Mouse (Mus musculus) hindbrain, embryonic 10.5 days (tissue): ENCODE results near the gene Gm15127. TPM values are rescaled to one million over a fixed set of nuclear protein-coding genes. Genes with fewer than 3 reads are reported as not detected.
"Not testable (repeated sequence)": the region's sequence is repeated elsewhere in the genome, so short reads cannot be mapped to it uniquely, and the experiment has no call there.

Experiments used
- DNase-seq: peaks from one replicate; pipeline ENCODE4 v3.0.0-alpha.2; 2017; ENCODE audit warnings: low spot score
- H3K27ac ChIP-seq: fragments of 300-500 bp; sonication (generic); 2 replicates; pipeline ENCODE4 v1.5.1; 2016; ENCODE audit warnings: mild to moderate bottlenecking, moderate library complexity
- H3K27me3 ChIP-seq: fragments of 300-500 bp; sonication (generic); 2 replicates; pipeline ENCODE4 v1.6.1; 2016; ENCODE audit warnings: mild to moderate bottlenecking; ENCODE audit not compliant: poor library complexity, insufficient read depth, severe bottlenecking
- H3K36me3 ChIP-seq: fragments of 300-500 bp; sonication (generic); 2 replicates; pipeline ENCODE4 v1.6.1; 2016; ENCODE audit warnings: mild to moderate bottlenecking, moderate library complexity
- H3K4me1 ChIP-seq: fragments of 300-500 bp; sonication (generic); replicated peaks from 2 replicates; pipeline ENCODE4 v1.6.1; 2016; ENCODE audit warnings: mild to moderate bottlenecking
- H3K4me3 ChIP-seq: fragments of 300-500 bp; sonication (generic); 2 replicates; pipeline ENCODE4 v1.5.1; 2016; ENCODE audit warnings: mild to moderate bottlenecking, moderate library complexity
- H3K9me3 ChIP-seq: fragments of 300-500 bp; sonication (generic); 2 replicates; pipeline ENCODE4 v1.6.1; 2016; ENCODE audit warnings: mild to moderate bottlenecking, moderate library complexity
- WGBS: fragments of 180-500 bp; shearing (Covaris S2); methylation state at CpG from one replicate; pipeline ENCODE4 v1.1.7; 2016; 5-methylcytosine and 5-hydroxymethylcytosine counted together
- polyA plus RNA-seq: library from polyadenylated mRNA; unstranded; fragments of >200 nt; fragmentation: Nextera tagmentation; extraction: Ambion mirVana; gene quantifications from 2 replicates; pipeline ENCODE4 v1.2.1, GENCODE M21; 2016

Gm15127 gene
- not detected in 2 replicates for polyA plus RNA-seq

- not testable (repeated sequence) for DNase-seq, H3K4me1 ChIP-seq, H3K27me3 ChIP-seq, H3K36me3 ChIP-seq, H3K9me3 ChIP-seq, H3K27ac ChIP-seq, H3K4me3 ChIP-seq
- WGBS = 77% methylated on average over 3 of the region's 4 CpGs
These were observed at the start of gene Gm15127 for GRCm38 (mm10) chrX:148663298-148663697. TSS of gene Gm15127 (plus strand) at chrX:148663598.

GRCm38 (mm10) chrX:148615053-148615452, 48.3 kb upstream of the Gm15127 start, which contains the start of gene Gm8334:
TSS of gene Gm8334 (minus strand) at chrX:148615153.
- WGBS = 90% methylated on average over 4 of the region's 7 CpGs

GRCm38 (mm10) chrX:148676290-148676689, 12.9 kb downstream of the Gm15127 start:
- WGBS = 26% methylated on average over 1 of the region's 1 CpGs
- H3K9me3 ChIP-seq, H3K4me1 ChIP-seq: not testable (repeated sequence)

More at GRCm38 (mm10) chrX:148615053-148615452, 48.3 kb upstream of the Gm15127 start, which contains the start of gene Gm8334:
- H3K36me3 ChIP-seq, H3K27ac ChIP-seq, DNase-seq, H3K9me3 ChIP-seq, H3K27me3 ChIP-seq, H3K4me1 ChIP-seq, H3K4me3 ChIP-seq: not testable (repeated sequence)

More at GRCm38 (mm10) chrX:148676290-148676689, 12.9 kb downstream of the Gm15127 start:
- not testable (repeated sequence) for H3K27me3 ChIP-seq, H3K36me3 ChIP-seq, DNase-seq, H3K27ac ChIP-seq, H3K4me3 ChIP-seq

Other genes with a start within 250 kb of the Gm15127 start
- gene Gm15114, start 174.6 kb upstream of the Gm15127 start, polyA plus RNA-seq = not detected in 2 replicates
- gene Gm8334, start 48.4 kb upstream of the Gm15127 start, polyA plus RNA-seq = not detected in 2 replicates
- not detected in 2 replicates for gene Luzp4, start 194.0 kb downstream of the Gm15127 start, polyA plus RNA-seq